Mouse (Mus musculus) liver, embryonic 14.5 days (tissue): Measurements from ENCODE around the gene Sh2d4b.

Source experiments
- CTCF ChIP-seq: IDR thresholded peaks from 2 replicates; pipeline ENCODE4 v1.5.1; 2016; ENCODE audit warnings: antibody characterized with exemption, low read depth, control low read depth
- EP300 ChIP-seq: IDR thresholded peaks from 2 replicates; pipeline ENCODE4 v1.6.1; 2016; ENCODE audit warnings: antibody characterized with exemption, low read depth

DNA sequence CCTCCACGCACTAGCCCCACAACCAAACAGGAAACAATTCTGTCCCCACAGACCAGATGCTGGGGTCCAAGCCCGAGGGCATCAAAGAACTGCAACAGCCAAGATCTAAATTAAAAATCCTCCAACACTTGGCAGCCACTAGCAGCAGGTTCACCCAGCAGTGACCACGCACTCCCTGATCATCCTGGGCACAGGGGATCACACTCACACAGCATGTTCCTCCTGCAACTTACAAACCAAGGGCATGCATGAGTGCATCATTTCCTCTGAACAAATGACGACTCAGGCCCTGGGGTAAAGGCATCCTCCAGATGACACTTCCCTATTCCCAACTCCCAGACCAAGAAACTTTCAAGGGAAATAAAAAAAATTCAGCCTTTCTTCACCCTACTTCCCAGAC is 44.0 kb upstream of the Sh2d4b start:
- TF ChIP-seq CTCF = no peak
- no peak for TF ChIP-seq EP300
